Mouse (Mus musculus): ENCODE data around the gene Col8a1. TPM values are rescaled to one million over a fixed set of nuclear protein-coding genes. Genes with fewer than 3 reads are reported as not detected.

The Col8a1 gene
- polyA plus RNA-seq, 1 experiment, result 1.2 TPM

DNA sequence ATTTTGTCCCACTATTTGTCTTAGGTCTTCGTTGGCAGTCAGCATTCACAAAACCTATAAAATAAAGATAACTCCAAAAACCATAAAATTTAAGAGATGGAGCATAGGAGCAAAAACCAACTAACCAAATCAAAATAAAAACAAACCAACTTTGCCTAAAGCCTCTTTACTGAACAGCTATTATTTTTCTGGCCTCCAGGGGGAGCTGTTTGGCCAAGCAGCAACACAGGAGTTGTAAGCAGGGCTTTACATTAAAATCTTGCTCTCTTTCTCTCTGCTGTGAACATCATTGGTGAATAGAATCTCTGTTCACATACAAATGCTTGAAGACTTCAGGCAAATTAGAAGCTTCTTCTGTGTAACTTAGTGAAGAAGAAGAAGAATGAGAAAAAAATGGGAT lies 142.8 kb downstream of the Col8a1 start:
- H3K4me1 ChIP-seq (ENCODE audit: control insufficient read depth, insufficient read depth, low read length), result no peaks in the 10 kb centered on the region
- H3K4me3 ChIP-seq (ENCODE audit: low read depth, low read length), result no peak overlapping the region
- H3K27me3 ChIP-seq (ENCODE audit: control insufficient read depth, insufficient read depth, low read length, poor library complexity, severe bottlenecking), result no peaks in the 10 kb centered on the region
- no peak overlapping the region for H3K27ac ChIP-seq (ENCODE audit: insufficient read depth, low read length)
- TF ChIP-seq EP300 (IDR thresholded peaks at IDR 0.05; ENCODE audit: insufficient read depth, low read depth, low read length) (no peak), CTCF (IDR thresholded peaks at IDR 0.05; ENCODE audit: low read depth, low read length) (peak; percentile 35), POLR2A (IDR thresholded peaks at IDR 0.05; ENCODE audit: insufficient read depth, low read length) (no peak)
- H3K9ac ChIP-seq (ENCODE audit: low read depth, poor library complexity, severe bottlenecking), result no peak overlapping the region
- no peaks in the 10 kb centered on the region for H3K36me3 ChIP-seq (ENCODE audit: control insufficient read depth, insufficient read depth, low read length, poor library complexity, severe bottlenecking)
- H3K9me3 ChIP-seq (replicated peaks; ENCODE audit: control insufficient read depth, insufficient read depth, low read length, poor library complexity, severe bottlenecking), result no peaks in the 10 kb centered on the region

DNA sequence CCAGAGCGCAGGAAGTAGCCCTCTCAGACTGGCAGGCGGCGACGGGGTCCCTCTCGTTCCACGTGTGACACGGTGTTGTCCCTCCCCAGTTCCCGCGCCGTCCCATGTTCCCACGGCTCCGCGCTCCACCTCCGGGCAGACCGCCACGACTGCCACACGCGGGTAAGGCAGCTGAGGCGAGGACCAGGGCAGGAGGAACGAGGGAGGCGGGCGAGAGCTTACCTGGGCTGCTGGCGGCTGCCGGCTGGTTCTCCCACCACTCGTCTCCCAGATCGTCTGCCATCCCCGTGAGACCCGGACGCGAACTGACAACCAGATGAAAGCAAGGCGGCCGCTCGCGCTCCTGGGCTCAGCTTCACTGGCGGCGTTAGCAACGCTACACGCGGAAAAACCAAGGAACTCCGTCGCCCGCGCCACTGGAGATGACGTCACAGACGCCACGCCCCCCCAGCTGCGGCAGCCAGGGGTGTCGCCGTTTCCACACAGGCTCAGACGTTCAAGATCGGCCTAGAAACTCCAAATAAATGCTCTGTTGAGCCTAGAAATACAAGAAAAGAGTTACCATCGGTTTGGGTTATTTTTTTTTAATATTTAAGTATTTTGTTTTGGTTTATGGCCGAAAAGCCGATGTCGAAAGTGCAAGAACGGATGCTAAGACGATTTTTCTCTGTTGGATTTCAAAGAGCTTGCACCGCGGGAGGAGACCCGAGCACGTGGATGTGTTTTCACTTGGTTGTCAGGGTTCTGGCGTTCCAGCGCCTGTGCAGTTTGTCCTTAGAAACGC lies 147.9 kb downstream of the Col8a1 start, which contains the start of gene Cmss1:
Cmss1 (minus strand) TSS at position 421 of the 784 bp plus-strand sequence.
- Histone ChIP-seq H3K9ac (ENCODE audit: low read depth, poor library complexity, severe bottlenecking) (peak within 1 kb of the TSS; percentile 26), H3K36me3 (ENCODE audit: control insufficient read depth, insufficient read depth, low read length, poor library complexity, severe bottlenecking) (no peaks in the 10 kb centered on the region), H3K9me3 (replicated peaks; ENCODE audit: control insufficient read depth, insufficient read depth, low read length, poor library complexity, severe bottlenecking) (no peaks in the 10 kb centered on the region), H3K27me3 (ENCODE audit: control insufficient read depth, insufficient read depth, low read length, poor library complexity, severe bottlenecking) (no peaks in the 10 kb centered on the region), H3K4me1 (ENCODE audit: control insufficient read depth, insufficient read depth, low read length) (no peaks in the 10 kb centered on the region), H3K27ac (ENCODE audit: insufficient read depth, low read length) (no peak within 1 kb of the TSS), H3K4me3 (ENCODE audit: low read depth, low read length) (peak within 1 kb of the TSS; percentile 83)
- TF ChIP-seq EP300 (IDR thresholded peaks at IDR 0.05; ENCODE audit: insufficient read depth, low read depth, low read length), result no peak

GRCm38 (mm10) chr16:57601031-57601430 lies 153.5 kb downstream of the Col8a1 start:
- TF ChIP-seq CTCF (IDR thresholded peaks at IDR 0.05; ENCODE audit: low read depth, low read length) (no peak), POLR2A (IDR thresholded peaks at IDR 0.05; ENCODE audit: insufficient read depth, low read length) (no peak), EP300 (IDR thresholded peaks at IDR 0.05; ENCODE audit: insufficient read depth, low read depth, low read length) (no peak)
- no peaks in the 10 kb centered on the region for H3K4me1 ChIP-seq (ENCODE audit: control insufficient read depth, insufficient read depth, low read length)

GRCm38 (mm10) chr16:57597295-57597957 lies 157.1 kb downstream of the Col8a1 start:
- TF ChIP-seq EP300 (IDR thresholded peaks at IDR 0.05; ENCODE audit: insufficient read depth, low read depth, low read length) (no peak), POLR2A (IDR thresholded peaks at IDR 0.05; ENCODE audit: insufficient read depth, low read length) (no peak), CTCF (IDR thresholded peaks at IDR 0.05; ENCODE audit: low read depth, low read length) (no peak)
- no peaks in the 10 kb centered on the region for H3K36me3 ChIP-seq (ENCODE audit: control insufficient read depth, insufficient read depth, low read length, poor library complexity, severe bottlenecking)
- no peak overlapping the region for H3K9ac ChIP-seq (ENCODE audit: low read depth, poor library complexity, severe bottlenecking)
- no peaks in the 10 kb centered on the region for H3K4me1 ChIP-seq (ENCODE audit: control insufficient read depth, insufficient read depth, low read length)
- no peak overlapping the region for H3K4me3 ChIP-seq (ENCODE audit: low read depth, low read length)
- no peaks in the 10 kb centered on the region for H3K27me3 ChIP-seq (ENCODE audit: control insufficient read depth, insufficient read depth, low read length, poor library complexity, severe bottlenecking)
- no peaks in the 10 kb centered on the region for H3K9me3 ChIP-seq (replicated peaks; ENCODE audit: control insufficient read depth, insufficient read depth, low read length, poor library complexity, severe bottlenecking)
- H3K27ac ChIP-seq (ENCODE audit: insufficient read depth, low read length), result no peak overlapping the region

More at GRCm38 (mm10) chr16:57601031-57601430, 153.5 kb downstream of the Col8a1 start:
- no peaks in the 10 kb centered on the region for H3K27me3 ChIP-seq (ENCODE audit: control insufficient read depth, insufficient read depth, low read length, poor library complexity, severe bottlenecking)
- H3K36me3 ChIP-seq (ENCODE audit: control insufficient read depth, insufficient read depth, low read length, poor library complexity, severe bottlenecking), result no peaks in the 10 kb centered on the region
- no peaks in the 10 kb centered on the region for H3K9me3 ChIP-seq (replicated peaks; ENCODE audit: control insufficient read depth, insufficient read depth, low read length, poor library complexity, severe bottlenecking)
- H3K9ac ChIP-seq (ENCODE audit: low read depth, poor library complexity, severe bottlenecking), result no peak overlapping the region
- H3K27ac ChIP-seq (ENCODE audit: insufficient read depth, low read length), result no peak overlapping the region
- no peak overlapping the region for H3K4me3 ChIP-seq (ENCODE audit: low read depth, low read length)

- H3K36me3 ChIP-seq (ENCODE audit: control insufficient read depth, insufficient read depth, low read length, poor library complexity, severe bottlenecking), result no peaks in the 10 kb centered on the region
- peak overlapping the region; percentile 23; the same call in 1 of the 2 replicates for H3K9ac ChIP-seq (ENCODE audit: low read depth, poor library complexity, severe bottlenecking)
- H3K27ac ChIP-seq (ENCODE audit: insufficient read depth, low read length), result peak overlapping the region; percentile 33
- no peaks in the 10 kb centered on the region for H3K27me3 ChIP-seq (ENCODE audit: control insufficient read depth, insufficient read depth, low read length, poor library complexity, severe bottlenecking)
- H3K4me3 ChIP-seq (ENCODE audit: low read depth, low read length), result no peak overlapping the region
- no peaks in the 10 kb centered on the region for H3K9me3 ChIP-seq (replicated peaks; ENCODE audit: control insufficient read depth, insufficient read depth, low read length, poor library complexity, severe bottlenecking)
- H3K4me1 ChIP-seq (ENCODE audit: control insufficient read depth, insufficient read depth, low read length), result no peaks in the 10 kb centered on the region
- TF ChIP-seq CTCF (IDR thresholded peaks at IDR 0.05; ENCODE audit: low read depth, low read length), result no peak
- TF ChIP-seq EP300 (IDR thresholded peaks at IDR 0.05; ENCODE audit: insufficient read depth, low read depth, low read length), result no peak
- no peak for TF ChIP-seq POLR2A (IDR thresholded peaks at IDR 0.05; ENCODE audit: insufficient read depth, low read length)
Measured at GRCm38 (mm10) chr16:57593422-57594157, 160.9 kb downstream of the Col8a1 start.
